Mouse (Mus musculus) neural tube, embryonic 11.5 days (tissue): ENCODE measurements around the gene Nudt15. TPM values are rescaled to one million over a fixed set of nuclear protein-coding genes. Genes with fewer than 3 reads are reported as not detected.
"Not testable (repeated sequence)": the region's sequence is repeated elsewhere in the genome, so short reads cannot be mapped to it uniquely, and the experiment has no call there.

Source experiments
- ATAC-seq: fragments of 200-750 bp; cut with Nextera tagmentation; 2 replicates; pipeline ENCODE4 v1.8.0; 2017; ENCODE audit warnings: moderate number of reproducible peaks, mild to moderate bottlenecking, moderate TSS enrichment, moderate library complexity; ENCODE audit not compliant: insufficient read depth, low FRiP score, low TSS enrichment
- DNase-seq: peaks from one replicate; pipeline ENCODE4 v3.0.0-alpha.2; 2015; ENCODE audit warnings: low spot score
- H3K27ac ChIP-seq: fragments of 300-500 bp; sonication (generic); 2 replicates; pipeline ENCODE4 v1.5.1; 2014; ENCODE audit warnings: low read depth, mild to moderate bottlenecking, low read length
- H3K27me3 ChIP-seq: fragments of 300-500 bp; sonication (generic); 2 replicates; pipeline ENCODE4 v1.6.1; 2014; ENCODE audit warnings: mild to moderate bottlenecking, low read length, mixed read lengths; ENCODE audit not compliant: control insufficient read depth, insufficient read depth
- H3K36me3 ChIP-seq: fragments of 300-500 bp; sonication (generic); 2 replicates; pipeline ENCODE4 v1.6.1; 2014; ENCODE audit warnings: mild to moderate bottlenecking, low read length, moderate library complexity, mixed read lengths; ENCODE audit not compliant: control insufficient read depth, insufficient read depth
- H3K4me1 ChIP-seq: fragments of 300-500 bp; sonication (generic); 2 replicates; pipeline ENCODE4 v1.6.1; 2014; ENCODE audit warnings: low read length, mixed read lengths; ENCODE audit not compliant: control insufficient read depth, insufficient read depth
- H3K4me2 ChIP-seq: fragments of 300-500 bp; sonication (generic); 2 replicates; pipeline ENCODE4 v1.6.1; 2014; ENCODE audit warnings: low read depth, mild to moderate bottlenecking, moderate library complexity
- H3K4me3 ChIP-seq: fragments of 300-500 bp; sonication (generic); 2 replicates; pipeline ENCODE4 v1.5.1; 2014; ENCODE audit warnings: low read depth, low read length
- H3K9ac ChIP-seq: fragments of 300-500 bp; sonication (generic); 2 replicates; pipeline ENCODE4 v1.6.1; 2014; ENCODE audit warnings: mild to moderate bottlenecking, low read length
- H3K9me3 ChIP-seq: fragments of 300-500 bp; sonication (generic); 2 replicates; pipeline ENCODE4 v1.6.1; 2016; ENCODE audit warnings: low read length; ENCODE audit not compliant: control insufficient read depth
- WGBS: fragments of 180-500 bp; shearing (Covaris S2); extraction: QIAGEN DNeasy Blood & Tissue Kit; methylation state at CpG from one replicate; pipeline ENCODE4 v1.1.7; 2014; 5-methylcytosine and 5-hydroxymethylcytosine counted together
- polyA plus RNA-seq: library from polyadenylated mRNA; unstranded; fragments of >200 nt; fragmentation: Nextera tagmentation; extraction: Ambion mirVana; gene quantifications from 2 replicates; pipeline ENCODE4 v1.2.1, GENCODE M21; 2014

Nudt15 gene
- 9.9 and 13.1 TPM in 2 replicates for polyA plus RNA-seq

DNA sequence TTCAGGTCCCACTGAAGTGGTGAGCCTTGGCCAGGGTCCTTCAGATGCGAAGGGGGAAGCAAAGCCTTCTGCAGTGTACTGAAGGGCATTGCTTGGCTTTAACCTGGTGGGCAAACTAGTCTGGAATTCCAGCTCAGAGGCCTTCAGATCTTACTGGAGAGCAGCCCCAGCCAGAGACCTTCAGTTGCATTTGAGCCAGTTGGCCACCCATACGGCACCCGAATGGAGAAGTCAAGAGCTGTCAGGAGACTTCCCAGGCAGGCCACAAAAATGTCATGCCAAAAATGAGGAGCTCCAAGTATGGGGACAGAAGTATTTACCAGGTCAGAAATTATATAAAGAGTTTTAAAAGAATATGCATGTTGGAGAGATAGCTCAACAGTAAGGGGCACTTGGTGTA, at the start of gene Nudt15:
Gene Nudt15, minus strand, starts transcription at position 192 of the 400 bp plus-strand sequence.
- DNase-seq (no peak), ATAC-seq (no peak)
- WGBS = 88% methylated on average over 3 of the region's 3 CpGs
- Histone ChIP-seq H3K4me1 (peaks cover 4% of the 10 kb centered on the region), H3K27me3 (no peaks in the 10 kb centered on the region), H3K9me3 (no peaks in the 10 kb centered on the region), H3K27ac (no peak within 1 kb of the TSS), H3K4me2 (no peak within 1 kb of the TSS), H3K9ac (no peak within 1 kb of the TSS), H3K4me3 (no peak within 1 kb of the TSS), H3K36me3 (no peaks in the 10 kb centered on the region)

DNA sequence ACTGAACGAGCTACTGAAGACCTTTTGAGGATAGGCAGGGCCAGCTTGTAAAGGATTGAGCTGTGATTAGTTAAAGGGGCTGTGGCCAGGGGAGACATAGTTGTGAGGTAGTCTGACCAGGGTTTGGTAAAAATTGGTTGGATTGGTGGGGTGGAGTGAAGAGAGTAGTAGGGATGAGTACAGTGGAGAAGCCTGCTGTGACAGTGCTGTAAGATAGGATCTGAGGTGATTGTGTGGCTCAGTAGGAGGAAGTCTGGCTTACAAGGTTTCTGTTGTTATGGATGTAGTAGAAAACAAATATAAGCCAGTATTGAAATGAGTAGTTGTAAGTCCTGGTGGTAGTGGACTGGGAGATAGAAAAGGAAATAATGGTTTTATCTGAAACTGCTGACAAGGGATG, 44.1 kb upstream of the Nudt15 start:
- H3K27me3 ChIP-seq = no peaks in the 10 kb centered on the region
- H3K27ac ChIP-seq = no peak overlapping the region
- no peaks in the 10 kb centered on the region for H3K36me3 ChIP-seq
- no peak overlapping the region for H3K9ac ChIP-seq
- H3K4me1 ChIP-seq = no peaks in the 10 kb centered on the region
- H3K4me2 ChIP-seq = no peak overlapping the region
- no peaks in the 10 kb centered on the region for H3K9me3 ChIP-seq
- 91% methylated on average over 1 of the region's 1 CpGs for WGBS
- H3K4me3 ChIP-seq = no peak overlapping the region
- DNase-seq = no peak
- ATAC-seq = no peak

DNA sequence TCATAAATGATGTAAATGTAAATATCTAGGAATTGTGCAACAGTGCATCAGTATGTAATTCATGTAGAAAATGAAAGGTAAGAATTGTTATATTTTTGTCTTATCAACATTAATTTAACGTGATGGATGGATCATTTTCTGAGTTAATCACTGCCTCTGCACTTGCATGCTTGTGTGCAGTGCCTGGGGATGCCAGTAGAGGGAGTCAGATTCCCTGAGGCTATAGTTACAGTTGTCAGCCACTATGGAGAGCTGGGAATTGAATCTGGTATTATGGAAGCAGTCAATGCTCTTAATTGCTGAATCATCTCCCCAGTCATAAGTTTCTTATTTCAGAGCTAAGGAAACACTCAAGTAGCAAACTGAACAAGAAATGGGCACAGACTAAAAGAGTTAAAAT, 40.0 kb upstream of the Nudt15 start:
- no peak for DNase-seq
- no peaks in the 10 kb centered on the region for H3K27me3 ChIP-seq
- H3K27ac ChIP-seq = no peak overlapping the region
- H3K4me3 ChIP-seq = no peak overlapping the region
- WGBS = 66% methylated on average over 1 of the region's 1 CpGs
- no peaks in the 10 kb centered on the region for H3K4me1 ChIP-seq
- ATAC-seq = no peak
- H3K4me2 ChIP-seq = no peak overlapping the region
- no peak overlapping the region for H3K9ac ChIP-seq
- 0 out of 2 replicates have a peak, but pooled peaks cover under 1% of the 10 kb centered on the region for H3K36me3 ChIP-seq
- H3K9me3 ChIP-seq = no peaks in the 10 kb centered on the region

DNA sequence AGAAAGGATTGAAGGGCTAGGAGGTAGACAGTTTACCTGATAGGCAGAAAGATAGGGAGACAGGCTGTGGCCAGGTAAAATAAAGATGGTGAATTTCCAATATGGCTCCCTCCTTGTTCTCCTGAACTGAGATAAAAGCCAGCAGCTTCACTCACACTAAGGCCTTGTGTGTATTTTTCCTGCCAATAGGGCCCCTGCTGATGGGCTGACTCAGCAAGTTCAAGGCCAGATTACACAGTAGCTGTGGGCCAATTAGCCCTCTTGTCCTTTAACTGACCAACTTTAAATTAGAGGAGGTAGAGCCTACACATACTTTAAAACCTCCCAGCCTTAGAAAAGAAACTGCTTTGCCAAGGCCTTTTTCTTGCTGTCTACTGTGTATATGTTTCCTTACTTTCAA, 28.3 kb upstream of the Nudt15 start:
- Histone ChIP-seq H3K27me3 (no peaks in the 10 kb centered on the region), H3K9ac (no peak overlapping the region), H3K4me1 (no peaks in the 10 kb centered on the region), H3K36me3 (peaks cover 4% of the 10 kb centered on the region), H3K4me3 (no peak overlapping the region), H3K4me2 (no peak overlapping the region), H3K9me3 (no peaks in the 10 kb centered on the region), H3K27ac (no peak overlapping the region)
- ATAC-seq (no peak), DNase-seq (no peak)

DNA sequence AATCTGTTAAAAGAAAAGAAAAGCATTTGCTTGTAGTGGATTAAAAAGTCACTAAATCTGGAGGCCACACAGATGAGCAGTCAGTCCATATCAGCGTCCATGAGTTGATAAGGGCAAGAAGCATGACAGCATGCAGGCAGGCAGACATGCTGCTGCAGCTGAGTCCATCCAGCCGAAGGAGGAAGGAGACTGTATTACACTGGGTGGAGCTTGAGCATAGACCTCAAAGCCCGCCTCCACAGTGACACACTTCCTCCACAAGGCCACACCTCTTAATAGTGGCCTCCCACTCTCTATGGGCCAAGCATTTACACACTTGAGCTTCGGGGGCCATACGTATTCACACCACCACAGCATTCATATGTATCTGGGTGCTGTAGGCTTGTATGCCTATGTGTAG, 26.0 kb upstream of the Nudt15 start:
- ATAC-seq = no peak
- no peaks in the 10 kb centered on the region for H3K9me3 ChIP-seq
- peaks cover 4% of the 10 kb centered on the region for H3K36me3 ChIP-seq
- H3K9ac ChIP-seq = no peak overlapping the region
- WGBS = 95% methylated on average over 5 of the region's 5 CpGs
- no peaks in the 10 kb centered on the region for H3K4me1 ChIP-seq
- DNase-seq = no peak
- H3K27me3 ChIP-seq = no peaks in the 10 kb centered on the region
- no peak overlapping the region for H3K27ac ChIP-seq
- no peak overlapping the region for H3K4me3 ChIP-seq
- H3K4me2 ChIP-seq = no peak overlapping the region

DNA sequence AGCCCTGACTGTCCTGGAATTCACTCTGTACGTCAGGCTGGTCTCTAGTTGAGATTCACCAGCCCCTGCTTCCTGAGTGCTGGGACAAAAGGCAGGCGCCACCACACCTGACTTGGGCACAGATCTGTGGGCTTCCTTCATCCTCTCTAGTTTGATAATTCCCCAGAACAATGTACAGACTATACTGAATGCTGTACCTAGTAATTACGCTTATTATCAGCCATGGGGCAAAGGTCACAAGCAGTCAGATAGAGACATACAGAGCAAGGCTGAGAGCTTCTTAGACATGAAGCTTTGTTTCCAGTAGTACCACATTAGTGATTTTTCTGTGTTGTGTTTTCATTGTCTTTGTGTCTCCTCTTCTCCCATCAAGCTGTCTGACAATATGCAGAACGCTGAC, 23.1 kb upstream of the Nudt15 start:
- 93% methylated on average over 4 of the region's 4 CpGs for WGBS
- no peak overlapping the region for H3K9ac ChIP-seq
- no peak overlapping the region for H3K27ac ChIP-seq
- no peaks in the 10 kb centered on the region for H3K9me3 ChIP-seq
- H3K4me3 ChIP-seq = no peak overlapping the region
- H3K27me3 ChIP-seq = no peaks in the 10 kb centered on the region
- no peak for DNase-seq
- H3K4me2 ChIP-seq = no peak overlapping the region
- ATAC-seq = no peak
- peaks cover 4% of the 10 kb centered on the region for H3K36me3 ChIP-seq
- H3K4me1 ChIP-seq = no peaks in the 10 kb centered on the region

DNA sequence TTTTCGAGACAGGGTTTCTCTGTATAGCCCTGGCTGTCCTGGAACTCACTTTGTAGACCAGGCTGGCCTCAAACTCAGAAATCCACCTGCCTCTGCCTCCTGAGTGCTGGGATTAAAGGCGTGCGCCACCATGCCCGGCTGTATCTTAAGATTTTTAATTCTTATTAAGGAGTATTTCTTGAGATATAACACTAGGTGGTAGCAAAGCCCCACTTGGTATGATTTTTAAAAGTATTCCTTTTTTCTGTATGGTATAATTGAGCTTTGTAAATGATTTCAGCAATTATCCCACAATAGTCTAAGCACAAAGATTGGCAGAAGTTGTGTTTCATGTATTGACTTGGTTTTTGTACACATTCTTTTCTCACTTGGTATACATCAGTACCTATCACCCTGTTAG, 21.8 kb upstream of the Nudt15 start:
- ATAC-seq, H3K36me3 ChIP-seq, H3K4me3 ChIP-seq, H3K9me3 ChIP-seq, DNase-seq, H3K9ac ChIP-seq, H3K4me1 ChIP-seq, H3K27ac ChIP-seq, H3K27me3 ChIP-seq, H3K4me2 ChIP-seq: not testable (repeated sequence)
- 92% methylated on average over 4 of the region's 4 CpGs for WGBS

DNA sequence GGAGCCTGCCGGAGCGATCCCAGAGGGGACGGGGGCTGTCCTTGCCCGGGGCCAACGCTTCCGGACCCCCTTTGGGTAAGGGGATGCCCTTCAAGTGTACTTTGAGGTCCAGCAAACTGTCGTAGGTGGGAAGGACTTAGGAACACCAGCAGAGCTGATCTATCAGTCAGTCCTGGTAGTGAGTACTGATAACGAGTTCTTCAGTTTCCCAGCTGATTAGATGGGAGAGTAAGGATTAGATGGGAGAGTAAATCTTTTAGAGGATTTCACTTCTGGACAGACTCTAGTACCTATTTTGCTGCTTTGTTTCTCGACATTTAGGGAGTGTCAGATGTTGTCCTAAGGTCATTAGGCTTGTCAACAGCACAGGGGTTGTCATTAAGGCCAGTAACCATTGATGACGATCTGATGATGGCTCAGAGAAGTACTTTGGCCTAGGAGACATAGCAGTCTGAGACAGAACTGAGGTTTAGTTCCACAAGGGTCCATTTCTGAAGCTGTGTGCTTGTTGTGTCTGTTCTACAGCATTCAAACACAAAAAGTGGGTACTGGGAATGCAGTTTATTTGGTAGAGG, 5.2 kb upstream of the Nudt15 start:
- Histone ChIP-seq H3K36me3 (no peaks in the 10 kb centered on the region), H3K4me2 (peak overlapping the region; percentile 57), H3K9me3 (no peaks in the 10 kb centered on the region), H3K27me3 (no peaks in the 10 kb centered on the region), H3K4me3 (peak overlapping the region; percentile 97), H3K27ac (peak overlapping the region; percentile 50; the same call in 1 of the 2 replicates), H3K4me1 (peaks cover 8% of the 10 kb centered on the region), H3K9ac (peak overlapping the region; percentile 94)
- WGBS = under 1% methylated on average over 10 of the region's 10 CpGs
- DNase-seq (no peak), ATAC-seq (no peak)

DNA sequence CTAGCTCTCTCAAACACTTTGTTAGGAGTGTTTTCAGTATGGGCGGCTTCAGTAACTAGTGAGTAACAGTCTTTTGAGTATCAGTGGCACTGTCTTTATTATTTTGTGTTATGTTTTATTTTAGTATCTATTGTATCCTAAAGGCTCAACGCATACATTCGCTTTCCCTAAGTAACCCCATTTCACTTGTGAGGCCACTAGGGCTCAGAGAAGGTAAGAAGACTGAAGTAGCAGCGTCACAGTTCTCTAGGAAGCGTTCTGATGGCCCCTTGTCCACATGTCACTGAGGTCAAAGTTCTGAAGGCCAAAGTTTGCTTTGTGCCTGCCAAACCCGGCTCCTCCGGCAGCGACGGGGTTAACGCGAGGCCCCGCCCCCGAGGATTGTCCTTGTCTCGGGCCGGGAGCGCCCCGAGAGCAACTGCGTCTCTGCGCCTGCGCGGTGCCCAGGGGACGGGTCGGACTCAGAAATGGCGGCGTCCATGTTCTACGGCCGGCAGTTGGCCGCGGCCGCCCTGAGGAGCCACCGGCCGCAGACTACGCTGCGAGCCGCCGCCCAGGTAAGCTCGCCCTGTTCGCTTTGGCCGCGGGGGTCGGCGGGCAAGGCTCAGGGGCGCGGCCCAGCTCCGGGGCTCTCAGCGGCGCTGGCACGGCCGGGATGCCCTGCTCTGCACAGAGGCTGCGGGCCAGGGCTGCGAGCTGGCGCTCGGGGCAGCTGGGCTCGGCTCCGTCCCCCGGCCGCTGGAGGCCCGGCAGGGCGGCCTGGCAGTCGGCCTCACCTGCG, 4.5 kb upstream of the Nudt15 start:
- H3K4me2 ChIP-seq = peak overlapping the region; percentile 57
- no peaks in the 10 kb centered on the region for H3K27me3 ChIP-seq
- ATAC-seq = peak; percentile 95
- peak overlapping the region; percentile 97 for H3K4me3 ChIP-seq
- H3K4me1 ChIP-seq = peaks cover 8% of the 10 kb centered on the region
- no peaks in the 10 kb centered on the region for H3K36me3 ChIP-seq
- DNase-seq = peak; percentile 96
- peak overlapping the region; percentile 94 for H3K9ac ChIP-seq
- WGBS = 4% methylated on average over 51 of the region's 61 CpGs
- peak overlapping the region; percentile 50; the same call in 1 of the 2 replicates for H3K27ac ChIP-seq
- no peaks in the 10 kb centered on the region for H3K9me3 ChIP-seq
